Mouse (Mus musculus) lung, postnatal 0 days (tissue): Measurements from ENCODE around the gene Dact3.

ENCODE experiments used
- CTCF ChIP-seq: IDR thresholded peaks from 2 replicates; pipeline ENCODE4 v1.5.1; 2016; ENCODE audit warnings: antibody characterized with exemption, mild to moderate bottlenecking
- EP300 ChIP-seq: IDR thresholded peaks from 2 replicates; pipeline ENCODE4 v1.6.1; 2016; ENCODE audit warnings: antibody characterized with exemption, mild to moderate bottlenecking, control low read depth

DNA sequence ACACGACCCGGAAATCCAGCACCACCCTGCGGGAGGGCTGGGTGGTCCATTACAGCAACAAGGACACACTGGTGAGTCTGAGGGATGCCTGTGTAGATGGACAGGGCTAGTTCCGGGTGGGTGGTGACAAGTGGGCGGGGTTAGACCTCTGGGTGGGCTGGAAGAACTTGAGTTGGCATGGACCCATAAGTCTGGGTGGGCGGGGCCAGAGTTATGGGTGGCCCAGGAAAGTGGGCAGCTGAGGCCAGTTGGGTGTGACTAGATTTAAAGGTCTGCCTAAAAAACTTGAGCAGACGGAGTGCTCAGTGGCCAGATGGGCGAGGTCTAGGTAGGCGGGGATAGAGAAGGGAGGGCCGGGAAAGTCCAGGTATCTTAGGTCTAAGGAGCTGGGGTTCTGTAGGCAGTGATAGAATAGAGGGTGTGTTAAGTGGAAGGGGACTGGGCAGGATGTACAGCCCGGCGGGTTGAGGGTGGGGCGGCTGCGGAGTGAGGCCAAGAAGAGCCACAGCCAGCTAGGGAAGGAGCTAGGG lies 21.8 kb upstream of the Dact3 start:
- TF ChIP-seq CTCF (no peak), EP300 (no peak)
